ENCODE assay signal across 23 mouse cellular contexts in the genomic region with DNA sequence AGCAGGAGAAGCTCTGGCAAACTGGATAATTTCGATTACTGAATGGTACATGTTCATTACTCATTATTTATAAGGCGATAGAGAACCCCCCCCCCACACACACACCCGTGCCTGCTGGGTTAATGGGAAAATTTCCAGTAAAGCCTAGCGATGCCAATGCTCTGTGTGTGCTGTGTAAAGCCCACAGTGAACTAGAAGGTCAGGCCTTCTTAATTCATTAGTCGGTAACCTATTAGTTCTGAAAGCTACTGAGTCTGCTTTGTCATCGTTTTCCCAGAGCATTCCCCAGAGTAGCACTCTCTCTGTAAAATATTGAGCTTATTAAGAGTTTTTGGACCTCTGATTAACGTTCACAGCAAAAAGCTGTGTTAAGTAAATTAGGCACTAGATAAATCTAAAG.
DNase-seq lines count a peak whose midpoint lies in the region; ATAC-seq lines count a peak whose summit lies in the region.
"Had no signal": no experiment of that assay in that cellular context is flagged by ENCODE, and none has a peak within 500 bp of the region (broad histone marks: within the 10 kb centered on the region; RNA-seq: fewer than 3 reads in every experiment).

No protein-coding gene starts in this region.

- H3K9me3 ChIP-seq in forebrain, embryonic 14.5 days (replicated peaks; ENCODE audit: control insufficient read depth, low read length): no peaks in the 10 kb centered on the region
- no peaks in the 10 kb centered on the region for H3K9me3 ChIP-seq in forebrain, embryonic 15.5 days
- no peaks in the 10 kb centered on the region for H3K9me3 ChIP-seq in kidney, embryonic 14.5 days (ENCODE audit: control insufficient read depth, low read length)
- H3K9me3 ChIP-seq in midbrain, embryonic 13.5 days: no peaks in the 10 kb centered on the region
- H3K9me3 ChIP-seq: embryonic facial prominence, embryonic 15.5 days; limb, embryonic 12.5 days; liver, embryonic 12.5 days had no signal

- WGBS in forebrain, embryonic 14.5 days: 16% methylated on average over 7 of the region's 7 CpGs
- 16% methylated on average over 7 of the region's 7 CpGs for WGBS in forebrain, embryonic 15.5 days
- WGBS in kidney, embryonic 14.5 days: 65% methylated on average over 7 of the region's 7 CpGs
- WGBS in midbrain, embryonic 13.5 days: 72% methylated on average over 7 of the region's 7 CpGs

- no peak overlapping the region for H3K27ac ChIP-seq in forebrain, embryonic 14.5 days (ENCODE audit: low read depth, low read length)
- H3K27ac ChIP-seq in forebrain, embryonic 15.5 days (replicated peaks): no peak overlapping the region
- no peak overlapping the region for H3K27ac ChIP-seq in kidney, embryonic 14.5 days (ENCODE audit: low read depth, low read length)
- no peak overlapping the region for H3K27ac ChIP-seq in midbrain, embryonic 13.5 days
- H3K27ac ChIP-seq: embryonic facial prominence, embryonic 15.5 days; gastrocnemius, adult 2 months; limb, embryonic 12.5 days; liver, embryonic 12.5 days; stomach, postnatal 0 days had no signal

- no peak overlapping the region for H3K4me2 ChIP-seq in forebrain, embryonic 14.5 days (ENCODE audit: low read length)
- no peak overlapping the region for H3K4me2 ChIP-seq in forebrain, embryonic 15.5 days (replicated peaks)
- no peak overlapping the region for H3K4me2 ChIP-seq in kidney, embryonic 14.5 days (replicated peaks; ENCODE audit: low read depth, low read length)
- H3K4me2 ChIP-seq in midbrain, embryonic 13.5 days (replicated peaks): no peak overlapping the region
- H3K4me2 ChIP-seq: embryonic facial prominence, embryonic 15.5 days; heart, embryonic 11.5 days; limb, embryonic 12.5 days; liver, embryonic 12.5 days had no signal

- peak; percentile 58; the same call in 1 of the 2 replicates for ATAC-seq in forebrain, embryonic 14.5 days
- ATAC-seq in forebrain, embryonic 15.5 days (replicated peaks): no peak
- ATAC-seq in kidney, embryonic 14.5 days (ENCODE audit: low FRiP score, low TSS enrichment): no peak
- 0 out of 2 replicates have a peak, but pooled peaks have one; percentile 30 for ATAC-seq in midbrain, embryonic 13.5 days
- no peak for ATAC-seq in frontal cortex, adult (ENCODE audit: low TSS enrichment)
- ATAC-seq: inflammation-experienced regulatory T-cells, adult 6 months; liver, embryonic 12.5 days had no signal

- no peak overlapping the region for H3K4me3 ChIP-seq in forebrain, embryonic 14.5 days (ENCODE audit: low read depth, low read length)
- H3K4me3 ChIP-seq in forebrain, embryonic 15.5 days: no peak overlapping the region
- no peak overlapping the region for H3K4me3 ChIP-seq in kidney, embryonic 14.5 days (ENCODE audit: low read length)
- no peak overlapping the region for H3K4me3 ChIP-seq in midbrain, embryonic 13.5 days (replicated peaks)
- H3K4me3 ChIP-seq: embryonic facial prominence, embryonic 15.5 days; gastrocnemius, adult 2 months; limb, embryonic 12.5 days; liver, embryonic 12.5 days; myocyte had no signal

- no peaks in the 10 kb centered on the region for H3K27me3 ChIP-seq in forebrain, embryonic 14.5 days (replicated peaks; ENCODE audit: control insufficient read depth, insufficient read depth, low read length)
- H3K27me3 ChIP-seq in forebrain, embryonic 15.5 days: no peaks in the 10 kb centered on the region
- H3K27me3 ChIP-seq in kidney, embryonic 14.5 days (ENCODE audit: control insufficient read depth, insufficient read depth, low read length): no peaks in the 10 kb centered on the region
- H3K27me3 ChIP-seq in midbrain, embryonic 13.5 days: no peaks in the 10 kb centered on the region
- H3K27me3 ChIP-seq: CH12.LX; embryonic facial prominence, embryonic 15.5 days; limb, embryonic 12.5 days; liver, embryonic 12.5 days had no signal

- DNase-seq in forebrain, embryonic 14.5 days (ENCODE audit: low spot score): peak; percentile 59
- peak; percentile 68 for DNase-seq in kidney, adult 9 months
- DNase-seq in Muller cell, postnatal 12 days (ENCODE audit: inconsistent ontology term): peak; percentile 18
- no peak for DNase-seq in gastrocnemius, adult 18-20 months (ENCODE audit: low spot score)
- DNase-seq: adrenal gland, postnatal 36 days; cerebellum, adult 18-20 months; cerebellum, postnatal 36 days; gastrocnemius, adult 2 months; heart, postnatal 14 days; lung, adult 2 months; thymus, postnatal 14 days had no signal

- no peaks in the 10 kb centered on the region for H3K36me3 ChIP-seq in forebrain, embryonic 14.5 days (ENCODE audit: control insufficient read depth, insufficient read depth, low read length)
- H3K36me3 ChIP-seq in forebrain, embryonic 15.5 days: no peaks in the 10 kb centered on the region
- no peaks in the 10 kb centered on the region for H3K36me3 ChIP-seq in kidney, embryonic 14.5 days (ENCODE audit: control insufficient read depth, insufficient read depth, low read length)
- no peaks in the 10 kb centered on the region for H3K36me3 ChIP-seq in midbrain, embryonic 13.5 days
- H3K36me3 ChIP-seq: embryonic facial prominence, embryonic 15.5 days; limb, embryonic 12.5 days; liver, embryonic 12.5 days had no signal

- H3K9ac ChIP-seq in forebrain, embryonic 14.5 days (ENCODE audit: low read length): no peak overlapping the region
- H3K9ac ChIP-seq in forebrain, embryonic 15.5 days (replicated peaks): no peak overlapping the region
- H3K9ac ChIP-seq in kidney, embryonic 14.5 days (ENCODE audit: low read depth, low read length): no peak overlapping the region
- H3K9ac ChIP-seq in midbrain, embryonic 13.5 days (replicated peaks): no peak overlapping the region
- H3K9ac ChIP-seq: embryonic facial prominence, embryonic 15.5 days; limb, embryonic 12.5 days; liver, embryonic 12.5 days had no signal

- 0 out of 2 replicates have a peak, but pooled peaks cover 10% of the 10 kb centered on the region for H3K4me1 ChIP-seq in forebrain, embryonic 14.5 days (ENCODE audit: control insufficient read depth, insufficient read depth, low read length)
- peaks cover 10% of the 10 kb centered on the region; the same call in 1 of the 2 replicates for H3K4me1 ChIP-seq in forebrain, embryonic 15.5 days
- H3K4me1 ChIP-seq in kidney, embryonic 14.5 days (ENCODE audit: control insufficient read depth, insufficient read depth, low read length): no peaks in the 10 kb centered on the region; the same call in 1 of the 2 replicates
- H3K4me1 ChIP-seq in midbrain, embryonic 13.5 days (replicated peaks): 0 out of 2 replicates have a peak, but pooled peaks cover 6% of the 10 kb centered on the region

Comparison
In these comparisons a context has a peak if more than half of its experiments do, and no peak if none do; other contexts are left out.
1. ATAC-seq: peak in forebrain, embryonic 14.5 days (single experiment) and midbrain, embryonic 13.5 days (single experiment); none in forebrain, embryonic 15.5 days (single experiment), kidney, embryonic 14.5 days (single experiment) and frontal cortex, adult (single experiment).